Mouse (Mus musculus): ENCODE results near the gene Tns1. TPM values are rescaled to one million over a fixed set of nuclear protein-coding genes. Genes with fewer than 3 reads are reported as not detected.

The Tns1 gene
- polyA plus RNA-seq, 1 experiment, result 118 TPM

- Histone ChIP-seq H3K4me3 (ENCODE audit: insufficient read depth, poor library complexity, severe bottlenecking) (no peak overlapping the region), H3K27me3 (ENCODE audit: control insufficient read depth, insufficient read depth, insufficient read length) (no peaks in the 10 kb centered on the region), H3K36me3 (ENCODE audit: control insufficient read depth, insufficient read depth) (peaks cover 38% of the 10 kb centered on the region), H3K79me2 (ENCODE audit: control insufficient read depth, insufficient read depth) (peaks cover 40% of the 10 kb centered on the region), H3ac (ENCODE audit: control insufficient read depth, insufficient read length, low read depth) (no peak overlapping the region), H3K79me3 (ENCODE audit: low read depth) (peaks cover 9% of the 10 kb centered on the region)
- no peak for TF ChIP-seq MYOG (IDR thresholded peaks at IDR 0.05; ENCODE audit: control insufficient read depth, extremely low read depth, insufficient read length)
- peak; percentile 46 for TF ChIP-seq MYOD1 (IDR thresholded peaks at IDR 0.05; ENCODE audit: control insufficient read depth, insufficient read length, low read depth)
Observed at GRCm38 (mm10) chr1:73966411-73967238, 157.6 kb downstream of the Tns1 start.

- Histone ChIP-seq H3K4me3 (ENCODE audit: insufficient read depth, poor library complexity, severe bottlenecking) (no peak overlapping the region), H3ac (ENCODE audit: control insufficient read depth, insufficient read length, low read depth) (no peak overlapping the region), H3K79me3 (ENCODE audit: low read depth) (peaks cover 17% of the 10 kb centered on the region), H3K36me3 (ENCODE audit: control insufficient read depth, insufficient read depth) (peaks cover 41% of the 10 kb centered on the region), H3K79me2 (ENCODE audit: control insufficient read depth, insufficient read depth) (peaks cover 62% of the 10 kb centered on the region), H3K27me3 (ENCODE audit: control insufficient read depth, insufficient read depth, insufficient read length) (no peaks in the 10 kb centered on the region)
- TF ChIP-seq FOSL1 (IDR thresholded peaks at IDR 0.05; ENCODE audit: insufficient read depth, low read length, poor library complexity, severe bottlenecking) (no peak), MYOD1 (IDR thresholded peaks at IDR 0.05; ENCODE audit: control insufficient read depth, insufficient read length, low read depth) (no peak), CEBPB (IDR thresholded peaks at IDR 0.05; ENCODE audit: low read depth) (no peak), MAX (IDR thresholded peaks at IDR 0.05) (no peak), USF1 (IDR thresholded peaks at IDR 0.05; ENCODE audit: low read depth) (no peak), MYOG (IDR thresholded peaks at IDR 0.05; ENCODE audit: control insufficient read depth, extremely low read depth, insufficient read length) (no peak), CTCF (IDR thresholded peaks at IDR 0.05; ENCODE audit: control insufficient read depth, insufficient read depth, insufficient read length) (no peak)
Observed at GRCm38 (mm10) chr1:73964151-73964743, 160.0 kb downstream of the Tns1 start.

- H3K4me3 ChIP-seq (ENCODE audit: insufficient read depth, poor library complexity, severe bottlenecking), result no peak overlapping the region
Observed at GRCm38 (mm10) chr1:73963626-73964025, 160.6 kb downstream of the Tns1 start.

GRCm38 (mm10) chr1:73962668-73963371 lies 161.4 kb downstream of the Tns1 start:
- Histone ChIP-seq H3K36me3 (ENCODE audit: control insufficient read depth, insufficient read depth) (peaks cover 48% of the 10 kb centered on the region), H3K79me3 (ENCODE audit: low read depth) (peaks cover 19% of the 10 kb centered on the region), H3K79me2 (ENCODE audit: control insufficient read depth, insufficient read depth) (peaks cover 76% of the 10 kb centered on the region), H3K27me3 (ENCODE audit: control insufficient read depth, insufficient read depth, insufficient read length) (no peaks in the 10 kb centered on the region), H3ac (ENCODE audit: control insufficient read depth, insufficient read length, low read depth) (peak overlapping the region; percentile 57), H3K4me3 (ENCODE audit: insufficient read depth, poor library complexity, severe bottlenecking) (no peak overlapping the region)
- TF ChIP-seq USF1 (IDR thresholded peaks at IDR 0.05; ENCODE audit: low read depth) (no peak), MYOD1 (IDR thresholded peaks at IDR 0.05; ENCODE audit: control insufficient read depth, insufficient read length, low read depth) (peak; percentile 32)

More at GRCm38 (mm10) chr1:73963626-73964025, 160.6 kb downstream of the Tns1 start:
- TF ChIP-seq MYOG (IDR thresholded peaks at IDR 0.05; ENCODE audit: control insufficient read depth, extremely low read depth, insufficient read length), result no peak
- TF ChIP-seq USF1 (IDR thresholded peaks at IDR 0.05; ENCODE audit: low read depth), result no peak
- TF ChIP-seq MYOD1 (IDR thresholded peaks at IDR 0.05; ENCODE audit: control insufficient read depth, insufficient read length, low read depth), result no peak
- TF ChIP-seq CEBPB (IDR thresholded peaks at IDR 0.05; ENCODE audit: low read depth), result no peak
- TF ChIP-seq FOSL1 (IDR thresholded peaks at IDR 0.05; ENCODE audit: insufficient read depth, low read length, poor library complexity, severe bottlenecking), result no peak
- no peak for TF ChIP-seq CTCF (IDR thresholded peaks at IDR 0.05; ENCODE audit: control insufficient read depth, insufficient read depth, insufficient read length)
- TF ChIP-seq MAX (IDR thresholded peaks at IDR 0.05), result no peak
- no peaks in the 10 kb centered on the region for H3K27me3 ChIP-seq (ENCODE audit: control insufficient read depth, insufficient read depth, insufficient read length)
- H3K79me3 ChIP-seq (ENCODE audit: low read depth), result peaks cover 17% of the 10 kb centered on the region
- peaks cover 68% of the 10 kb centered on the region for H3K79me2 ChIP-seq (ENCODE audit: control insufficient read depth, insufficient read depth)
- peaks cover 45% of the 10 kb centered on the region for H3K36me3 ChIP-seq (ENCODE audit: control insufficient read depth, insufficient read depth)
- peak overlapping the region; percentile 20 for H3ac ChIP-seq (ENCODE audit: control insufficient read depth, insufficient read length, low read depth)

GRCm38 (mm10) chr1:73962049-73962448 lies 162.2 kb downstream of the Tns1 start:
- Histone ChIP-seq H3K4me3 (ENCODE audit: insufficient read depth, poor library complexity, severe bottlenecking) (no peak overlapping the region), H3ac (ENCODE audit: control insufficient read depth, insufficient read length, low read depth) (no peak overlapping the region), H3K36me3 (ENCODE audit: control insufficient read depth, insufficient read depth) (peaks cover 48% of the 10 kb centered on the region), H3K79me2 (ENCODE audit: control insufficient read depth, insufficient read depth) (peaks cover 81% of the 10 kb centered on the region), H3K79me3 (ENCODE audit: low read depth) (peaks cover 19% of the 10 kb centered on the region), H3K27me3 (ENCODE audit: control insufficient read depth, insufficient read depth, insufficient read length) (no peaks in the 10 kb centered on the region)
- no peak for TF ChIP-seq FOSL1 (IDR thresholded peaks at IDR 0.05; ENCODE audit: insufficient read depth, low read length, poor library complexity, severe bottlenecking)
- no peak for TF ChIP-seq MYOG (IDR thresholded peaks at IDR 0.05; ENCODE audit: control insufficient read depth, extremely low read depth, insufficient read length)
- TF ChIP-seq USF1 (IDR thresholded peaks at IDR 0.05; ENCODE audit: low read depth), result no peak
- TF ChIP-seq MYOD1 (IDR thresholded peaks at IDR 0.05; ENCODE audit: control insufficient read depth, insufficient read length, low read depth), result no peak

All from C2C12 (cell line).